Mouse (Mus musculus): ENCODE measurements around the gene Rps6ka2.

- TF ChIP-seq EP300 (optimal IDR thresholded peaks at IDR 0.05) (no peak), CTCF (IDR thresholded peaks at IDR 0.05; ENCODE audit: low read depth) (no peak)
Observed at GRCm38 (mm10) chr17:7211893-7212292, 42.0 kb downstream of the Rps6ka2 start.
